Mouse (Mus musculus): Measurements from ENCODE around the gene Cacna1c.

- no peak for TF ChIP-seq CTCF (IDR thresholded peaks at IDR 0.05; ENCODE audit: low read depth)
- TF ChIP-seq EP300 (IDR thresholded peaks at IDR 0.05; ENCODE audit: low read depth) = no peak
Measured at GRCm38 (mm10) chr6:118630006-118630405, 566.2 kb downstream of the Cacna1c start.

Data from liver, postnatal 0 days (tissue).